Mouse (Mus musculus): ENCODE data around the gene Ska3.
"Not testable (repeated sequence)": the region's sequence is repeated elsewhere in the genome, so short reads cannot be mapped to it uniquely, and the experiment has no call there.

DNA sequence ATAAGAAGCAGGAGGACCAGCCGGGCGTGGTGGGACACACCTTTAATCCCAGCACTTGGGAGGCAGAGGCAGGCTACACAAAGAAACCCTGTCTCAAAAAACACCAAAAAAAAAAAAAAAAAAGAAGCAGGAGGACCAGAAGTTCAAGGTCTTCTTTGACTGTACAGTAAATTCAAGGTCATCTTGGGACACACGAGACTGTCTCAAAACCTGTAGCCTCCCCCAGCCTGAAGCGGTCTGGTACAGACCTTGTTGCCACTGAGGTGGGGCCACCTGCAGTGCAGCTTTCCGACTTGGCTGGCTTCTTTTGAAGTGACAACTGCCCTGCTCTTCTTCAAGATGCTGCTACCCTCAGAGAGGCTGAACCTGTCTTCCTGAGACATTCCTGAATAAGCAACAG is 22.1 kb upstream of the Ska3 start:
- TF ChIP-seq POLR2AphosphoS2 (IDR thresholded peaks at IDR 0.05; ENCODE audit: insufficient read length, low read depth); POLR2A (IDR thresholded peaks at IDR 0.05; ENCODE audit: insufficient read length, low read depth); MAX (IDR thresholded peaks at IDR 0.05; ENCODE audit: low read depth); CEBPB (IDR thresholded peaks at IDR 0.05; ENCODE audit: insufficient read depth, poor library complexity, severe bottlenecking); USF1 (IDR thresholded peaks at IDR 0.05; ENCODE audit: low read depth); E2F4 (IDR thresholded peaks at IDR 0.05; ENCODE audit: insufficient read depth); TCF12 (IDR thresholded peaks at IDR 0.05; ENCODE audit: insufficient read depth, poor library complexity, severe bottlenecking); MYOD1 (IDR thresholded peaks at IDR 0.05; ENCODE audit: control insufficient read depth in 1 of 3, insufficient read length in 2 of 3, low read depth in 2 of 3): not testable (repeated sequence)
